Mouse (Mus musculus) ES-Bruce4 (cell line): ENCODE measurements around the gene Gm5617.

Experiments used
- CTCF ChIP-seq: IDR thresholded peaks from one replicate; pipeline ENCODE4 v1.8.1; 2011; ENCODE audit warnings: low read depth, low read length
- POLR2A ChIP-seq: IDR thresholded peaks from one replicate; pipeline ENCODE4 v1.8.1; 2011; ENCODE audit warnings: low read length; ENCODE audit not compliant: insufficient read depth

- TF ChIP-seq CTCF (no peak), POLR2A (no peak)
Observed at GRCm38 (mm10) chr9:48455961-48456360, 39.3 kb upstream of the Gm5617 start.
